Comparison of ENCODE assay signal across 20 mouse cellular contexts in the genomic region with DNA sequence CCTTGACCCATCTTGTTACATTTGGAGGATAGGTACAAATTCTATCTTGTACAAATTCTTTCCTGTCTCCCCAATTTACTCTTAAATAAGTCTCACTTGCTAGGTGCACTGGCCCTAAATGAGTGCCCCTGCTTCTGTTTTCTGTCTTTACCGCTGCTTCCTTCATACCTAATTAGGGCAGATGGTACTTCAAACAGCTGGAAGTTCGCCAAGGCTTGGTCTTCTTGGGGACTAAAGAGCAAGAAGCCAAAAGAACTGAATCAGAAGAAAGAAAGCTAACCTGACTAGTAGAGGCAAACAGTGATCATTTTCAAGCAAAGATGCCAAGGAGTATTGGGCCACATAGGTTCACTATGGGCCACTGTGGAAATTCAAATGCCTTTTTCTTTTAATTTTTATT.
DNase-seq lines count a peak whose midpoint lies in the region; ATAC-seq and TF ChIP-seq lines count a peak whose summit lies in the region.
"Had no signal": no experiment of that assay in that cellular context is flagged by ENCODE, and none has a peak within 500 bp of the region (broad histone marks: within the 10 kb centered on the region; RNA-seq: fewer than 3 reads in every experiment).

No protein-coding gene starts in this region.

- no peak overlapping the region for H3K9ac ChIP-seq in forebrain, embryonic 14.5 days (ENCODE audit: low read length)
- no peak overlapping the region for H3K9ac ChIP-seq in forebrain, embryonic 12.5 days
- H3K9ac ChIP-seq in lung, embryonic 14.5 days, result no peak overlapping the region
- H3K9ac ChIP-seq: embryonic facial prominence, embryonic 12.5 days; embryonic facial prominence, embryonic 15.5 days; hindbrain, embryonic 12.5 days; hindbrain, embryonic 15.5 days had no signal

- no peak overlapping the region for H3K4me3 ChIP-seq in forebrain, embryonic 14.5 days (ENCODE audit: low read depth, low read length)
- H3K4me3 ChIP-seq in forebrain, embryonic 12.5 days (replicated peaks), result no peak overlapping the region
- H3K4me3 ChIP-seq in lung, embryonic 14.5 days (ENCODE audit: low read depth, low read length), result no peak overlapping the region
- H3K4me3 ChIP-seq: embryonic facial prominence, embryonic 12.5 days; embryonic facial prominence, embryonic 15.5 days; hindbrain, embryonic 12.5 days; hindbrain, embryonic 15.5 days had no signal

- no peaks in the 10 kb centered on the region for H3K36me3 ChIP-seq in forebrain, embryonic 14.5 days (ENCODE audit: control insufficient read depth, insufficient read depth, low read length)
- no peaks in the 10 kb centered on the region for H3K36me3 ChIP-seq in forebrain, embryonic 12.5 days (replicated peaks)
- H3K36me3 ChIP-seq in lung, embryonic 14.5 days (ENCODE audit: insufficient read depth), result no peaks in the 10 kb centered on the region
- H3K36me3 ChIP-seq: embryonic facial prominence, embryonic 12.5 days; embryonic facial prominence, embryonic 15.5 days; hindbrain, embryonic 12.5 days; hindbrain, embryonic 15.5 days had no signal

- ATAC-seq in forebrain, embryonic 14.5 days, result no peak
- ATAC-seq in forebrain, embryonic 12.5 days (ENCODE audit: low FRiP score), result no peak
- ATAC-seq in lung, embryonic 14.5 days (ENCODE audit: insufficient read depth), result no peak
- ATAC-seq: activated CD4-positive, CD25-positive, alpha-beta regulatory T cell, adult 4 months; CD4-positive, CD25-positive, alpha-beta regulatory T cell, adult 4 months; forebrain, embryonic 16.5 days; inflammation-experienced regulatory T-cells, adult 6 months; intestine, embryonic 16.5 days had no signal

- intact Hi-C loops in gastrocnemius, postnatal 14 days (cut with DNase I; ENCODE audit: low total_unique reads), result no loop called here

- no peak for TF ChIP-seq POLR2A in brain, embryonic 14.5 days (IDR thresholded peaks at IDR 0.05; ENCODE audit: borderline replicate concordance, extremely low read depth, insufficient read depth, insufficient read length, poor library complexity, severe bottlenecking)

- TF ChIP-seq CTCF in lung, embryonic 14.5 days (IDR thresholded peaks at IDR 0.05; ENCODE audit: low read depth), result no peak
- no peak for TF ChIP-seq CTCF in brain, embryonic 14.5 days (IDR thresholded peaks at IDR 0.05; ENCODE audit: borderline replicate concordance, extremely low read depth, insufficient read depth, insufficient read length)

- WGBS in forebrain, embryonic 14.5 days, result 51% methylated on average over 2 of the region's 2 CpGs
- WGBS in forebrain, embryonic 12.5 days, result 62% methylated on average over 2 of the region's 2 CpGs
- WGBS in lung, embryonic 14.5 days, result 71% methylated on average over 2 of the region's 2 CpGs

- H3K27me3 ChIP-seq in forebrain, embryonic 14.5 days (replicated peaks; ENCODE audit: control insufficient read depth, insufficient read depth, low read length), result no peaks in the 10 kb centered on the region
- no peaks in the 10 kb centered on the region for H3K27me3 ChIP-seq in forebrain, embryonic 12.5 days
- H3K27me3 ChIP-seq in lung, embryonic 14.5 days (ENCODE audit: insufficient read depth, low read length), result no peaks in the 10 kb centered on the region
- H3K27me3 ChIP-seq: embryonic facial prominence, embryonic 12.5 days; embryonic facial prominence, embryonic 15.5 days; hindbrain, embryonic 12.5 days; hindbrain, embryonic 15.5 days had no signal

- H3K4me2 ChIP-seq in forebrain, embryonic 14.5 days (ENCODE audit: low read length), result no peak overlapping the region
- no peak overlapping the region for H3K4me2 ChIP-seq in forebrain, embryonic 12.5 days
- no peak overlapping the region for H3K4me2 ChIP-seq in lung, embryonic 14.5 days
- H3K4me2 ChIP-seq: embryonic facial prominence, embryonic 12.5 days; embryonic facial prominence, embryonic 15.5 days; heart, embryonic 11.5 days; hindbrain, embryonic 12.5 days; hindbrain, embryonic 15.5 days had no signal

- no peak overlapping the region for H3K27ac ChIP-seq in forebrain, embryonic 14.5 days (ENCODE audit: low read depth, low read length)
- H3K27ac ChIP-seq in forebrain, embryonic 12.5 days, result no peak overlapping the region
- no peak overlapping the region for H3K27ac ChIP-seq in lung, embryonic 14.5 days (ENCODE audit: low read depth)
- H3K27ac ChIP-seq: embryonic facial prominence, embryonic 12.5 days; embryonic facial prominence, embryonic 15.5 days; hindbrain, embryonic 12.5 days; hindbrain, embryonic 15.5 days had no signal

- peak; percentile 7 for DNase-seq in forebrain, embryonic 14.5 days (ENCODE audit: low spot score)
- peak; percentile 8 for DNase-seq in lung, embryonic 14.5 days
- DNase-seq in lung, postnatal 4 days, result no peak
- DNase-seq in brain, embryonic 14.5 days (ENCODE audit: low read depth), result peak; percentile 22
- no peak for DNase-seq in gastrocnemius, postnatal 14 days
- DNase-seq: adrenal gland, adult 8-10 months; adrenal gland, postnatal 25 days; gastrocnemius, postnatal 10 days; heart, adult 11 months had no signal

- H3K4me1 ChIP-seq in forebrain, embryonic 14.5 days (ENCODE audit: control insufficient read depth, insufficient read depth, low read length), result no peaks in the 10 kb centered on the region
- no peaks in the 10 kb centered on the region for H3K4me1 ChIP-seq in forebrain, embryonic 12.5 days
- H3K4me1 ChIP-seq in lung, embryonic 14.5 days (ENCODE audit: insufficient read depth), result no peaks in the 10 kb centered on the region
- H3K4me1 ChIP-seq: embryonic facial prominence, embryonic 12.5 days; embryonic facial prominence, embryonic 15.5 days; hindbrain, embryonic 12.5 days; hindbrain, embryonic 15.5 days had no signal

- H3K9me3 ChIP-seq in forebrain, embryonic 14.5 days (replicated peaks; ENCODE audit: control insufficient read depth, low read length), result no peaks in the 10 kb centered on the region
- H3K9me3 ChIP-seq in forebrain, embryonic 12.5 days, result no peaks in the 10 kb centered on the region
- no peaks in the 10 kb centered on the region; the same call in 1 of the 2 replicates for H3K9me3 ChIP-seq in lung, embryonic 14.5 days (ENCODE audit: low read depth, low read length)
- H3K9me3 ChIP-seq: embryonic facial prominence, embryonic 12.5 days; embryonic facial prominence, embryonic 15.5 days; hindbrain, embryonic 12.5 days; hindbrain, embryonic 15.5 days had no signal

Comparison
In these comparisons a context has a peak if more than half of its experiments do, and no peak if none do; other contexts are left out.
1. DNase-seq: peak in forebrain, embryonic 14.5 days (single experiment), lung, embryonic 14.5 days (single experiment) and brain, embryonic 14.5 days (single experiment); none in lung, postnatal 4 days (0 of 2) and gastrocnemius, postnatal 14 days (single experiment).